Comparison of ENCODE assay signal across 7 mouse cellular contexts in genomic region chr5:134183880-134184808, GRCm38 (mm10). TPM values are rescaled to one million over a fixed set of nuclear protein-coding genes. Genes with fewer than 3 reads are reported as not detected.
DNase-seq lines count a peak whose midpoint lies in the region; ATAC-seq lines count a peak whose summit lies in the region.

Gene Gtf2ird2, plus strand, starts transcription at chr5:134184019.

- no peaks in the 10 kb centered on the region for H3K36me3 ChIP-seq in embryonic facial prominence, embryonic 11.5 days (replicated peaks; ENCODE audit: control insufficient read depth, insufficient read depth, low read depth, low read length)
- H3K36me3 ChIP-seq in limb, embryonic 11.5 days (ENCODE audit: control insufficient read depth, insufficient read depth, low read length): no peaks in the 10 kb centered on the region
- no peaks in the 10 kb centered on the region for H3K36me3 ChIP-seq in midbrain, embryonic 14.5 days (ENCODE audit: control insufficient read depth, insufficient read depth, low read length)

- H3K4me1 ChIP-seq in embryonic facial prominence, embryonic 11.5 days (ENCODE audit: control insufficient read depth, insufficient read depth, low read length): peaks cover 3% of the 10 kb centered on the region; the same call in 1 of the 2 replicates
- peaks cover 12% of the 10 kb centered on the region for H3K4me1 ChIP-seq in limb, embryonic 11.5 days (ENCODE audit: control insufficient read depth, insufficient read depth, low read length)
- peaks cover 13% of the 10 kb centered on the region for H3K4me1 ChIP-seq in midbrain, embryonic 14.5 days (ENCODE audit: control insufficient read depth, insufficient read depth, low read length)

- peak within 1 kb of the TSS; percentile 73 for H3K4me3 ChIP-seq in embryonic facial prominence, embryonic 11.5 days (ENCODE audit: low read depth, low read length)
- peak within 1 kb of the TSS; percentile 76 for H3K4me3 ChIP-seq in limb, embryonic 11.5 days (ENCODE audit: low read depth, low read length)
- H3K4me3 ChIP-seq in midbrain, embryonic 14.5 days (replicated peaks; ENCODE audit: low read depth, low read length): peak within 1 kb of the TSS; percentile 70

- ATAC-seq in embryonic facial prominence, embryonic 11.5 days (replicated peaks; ENCODE audit: insufficient number of reproducible peaks, low FRiP score, low TSS enrichment, low read depth): peak; percentile 88
- ATAC-seq in limb, embryonic 11.5 days (ENCODE audit: insufficient number of reproducible peaks, low FRiP score, low TSS enrichment, low read depth): peak; percentile 90
- peak; percentile 95 for ATAC-seq in midbrain, embryonic 14.5 days (ENCODE audit: low FRiP score, low TSS enrichment)

- peak; percentile 98 for DNase-seq in adrenal gland, postnatal 14 days
- DNase-seq in embryonic facial prominence, embryonic 11.5 days (ENCODE audit: low spot score): peak; percentile 100
- DNase-seq in heart, adult 11 months: peak; percentile 100
- peak; percentile 99 for DNase-seq in kidney, adult 18-20 months
- peak; percentile 99 for DNase-seq in limb, embryonic 11.5 days (ENCODE audit: low spot score)
- peak; percentile 100 for DNase-seq in midbrain, embryonic 14.5 days
- peak; percentile 98 to 99 for DNase-seq in spleen, adult 18-20 months

- no peaks in the 10 kb centered on the region for H3K9me3 ChIP-seq in embryonic facial prominence, embryonic 11.5 days (replicated peaks; ENCODE audit: control insufficient read depth, low read length)
- H3K9me3 ChIP-seq in limb, embryonic 11.5 days (ENCODE audit: control insufficient read depth, low read length): no peaks in the 10 kb centered on the region
- H3K9me3 ChIP-seq in midbrain, embryonic 14.5 days (ENCODE audit: control insufficient read depth, low read length): no peaks in the 10 kb centered on the region

- H3K27ac ChIP-seq in embryonic facial prominence, embryonic 11.5 days (replicated peaks; ENCODE audit: low read depth, low read length): peak within 1 kb of the TSS; percentile 89
- H3K27ac ChIP-seq in limb, embryonic 11.5 days (replicated peaks; ENCODE audit: low read depth, low read length): peak within 1 kb of the TSS; percentile 92
- peak within 1 kb of the TSS; percentile 97 for H3K27ac ChIP-seq in midbrain, embryonic 14.5 days (replicated peaks; ENCODE audit: low read depth, low read length)

- peak within 1 kb of the TSS; percentile 82 for H3K4me2 ChIP-seq in embryonic facial prominence, embryonic 11.5 days (ENCODE audit: low read depth, low read length)
- H3K4me2 ChIP-seq in limb, embryonic 11.5 days (ENCODE audit: low read depth, severe bottlenecking): peak within 1 kb of the TSS; percentile 82
- H3K4me2 ChIP-seq in midbrain, embryonic 14.5 days (ENCODE audit: low read length): peak within 1 kb of the TSS; percentile 88

- WGBS in embryonic facial prominence, embryonic 11.5 days: under 1% methylated on average over 90 of the region's 92 CpGs
- WGBS in limb, embryonic 11.5 days: under 1% methylated on average over 92 of the region's 92 CpGs
- WGBS in midbrain, embryonic 14.5 days: under 1% methylated on average over 92 of the region's 92 CpGs

- peak within 1 kb of the TSS; percentile 94 for H3K9ac ChIP-seq in embryonic facial prominence, embryonic 11.5 days (replicated peaks; ENCODE audit: low read length)
- H3K9ac ChIP-seq in limb, embryonic 11.5 days (ENCODE audit: low read length): peak within 1 kb of the TSS; percentile 92
- peak within 1 kb of the TSS; percentile 84 for H3K9ac ChIP-seq in midbrain, embryonic 14.5 days (replicated peaks; ENCODE audit: low read length)

- no peaks in the 10 kb centered on the region for H3K27me3 ChIP-seq in embryonic facial prominence, embryonic 11.5 days (ENCODE audit: control insufficient read depth, insufficient read depth, low read length)
- H3K27me3 ChIP-seq in limb, embryonic 11.5 days (ENCODE audit: control insufficient read depth, insufficient read depth, low read length): no peaks in the 10 kb centered on the region
- H3K27me3 ChIP-seq in midbrain, embryonic 14.5 days (ENCODE audit: control insufficient read depth, insufficient read depth, low read length): no peaks in the 10 kb centered on the region

RNA-seq across cellular contexts. Expression of gene Gtf2ird2, which starts in this region (rescaled TPM):
- 8.8 and 10.2 TPM in 2 replicates for total RNA-seq in adrenal gland, postnatal 14 days (2021)
- polyA plus RNA-seq in embryonic facial prominence, embryonic 11.5 days (2014; fragmentation: Nextera tagmentation; extraction: Ambion mirVana): 5.4 and 5.7 TPM in 2 replicates
- polyA plus RNA-seq in limb, embryonic 11.5 days (2014; fragmentation: Nextera tagmentation; extraction: Ambion mirVana): 6.6 and 7.9 TPM in 2 replicates
- 12.9 and 13.4 TPM in 2 replicates for polyA plus RNA-seq in midbrain, embryonic 14.5 days (2014; fragmentation: Nextera tagmentation; extraction: Ambion mirVana)

Comparison
In these comparisons a context has a peak if more than half of its experiments do, and no peak if none do; other contexts are left out.
1. Peak in every context shown above with its lines: DNase-seq, ATAC-seq, H3K4me3 ChIP-seq and H3K27ac ChIP-seq.